22 mouse cellular contexts compared by ENCODE assay signal in the genomic region with DNA sequence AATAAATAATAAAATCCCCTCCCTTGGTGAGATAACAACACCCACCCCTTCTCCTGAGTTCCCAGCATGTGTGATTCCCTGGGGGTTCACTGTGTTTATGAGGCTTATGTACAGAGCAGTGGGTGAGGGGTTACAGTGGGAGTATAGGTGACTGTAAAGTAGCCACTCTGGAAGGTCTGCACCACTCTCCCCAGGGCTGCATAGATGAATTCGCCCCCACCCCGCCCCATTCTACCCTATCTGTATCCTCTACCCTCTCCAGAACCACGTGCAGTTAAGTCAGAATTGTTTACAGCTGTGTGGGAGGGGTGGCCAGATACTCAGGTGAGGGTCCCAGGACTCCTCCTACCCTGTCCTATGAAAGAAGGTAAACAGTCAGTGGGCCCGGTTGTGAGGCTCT.
"Had no signal": no experiment of that assay in that cellular context is flagged by ENCODE, and none has a peak within 500 bp of the region (broad histone marks: within the 10 kb centered on the region; RNA-seq: fewer than 3 reads in every experiment).

No protein-coding gene starts in this region.

- ATAC-seq: liver, embryonic 12.5 days; midbrain, embryonic 16.5 days had no signal

- H3K27me3 ChIP-seq: limb, embryonic 13.5 days; liver, embryonic 12.5 days; midbrain, embryonic 12.5 days; neural tube, embryonic 13.5 days; stomach, embryonic 15.5 days had no signal

- H3K4me1 ChIP-seq: limb, embryonic 10.5 days; midbrain, embryonic 12.5 days; neural tube, embryonic 13.5 days; stomach, embryonic 15.5 days had no signal

- H3K27ac ChIP-seq: limb, embryonic 10.5 days; limb, embryonic 13.5 days; liver, embryonic 12.5 days; midbrain, embryonic 12.5 days; neural tube, embryonic 13.5 days; stomach, embryonic 15.5 days had no signal

- DNase-seq: kidney, adult 18-20 months; kidney, adult 9 months; kidney, postnatal 14 days; kidney, postnatal 4 days; liver; lung, embryonic 14.5 days; lung, postnatal 10 days; lung, postnatal 4 days; retina, postnatal 1 day; right cerebral cortex, postnatal 25 days; spleen, adult 18-20 months; thymus, adult 2 months; thymus, postnatal 14 days; thymus, postnatal 4 days had no signal

- H3K4me3 ChIP-seq: limb, embryonic 10.5 days; limb, embryonic 13.5 days; liver, embryonic 12.5 days; midbrain, embryonic 12.5 days; myocyte; neural tube, embryonic 13.5 days; stomach, embryonic 15.5 days had no signal

- H3K9me3 ChIP-seq: limb, embryonic 10.5 days; limb, embryonic 13.5 days; liver, embryonic 12.5 days; midbrain, embryonic 12.5 days; neural tube, embryonic 13.5 days; stomach, embryonic 15.5 days had no signal

- H3K9ac ChIP-seq: limb, embryonic 13.5 days; liver, embryonic 12.5 days; lung, embryonic 14.5 days; midbrain, embryonic 12.5 days; neural tube, embryonic 13.5 days; stomach, embryonic 15.5 days had no signal

- H3K4me2 ChIP-seq: limb, embryonic 13.5 days; liver, embryonic 12.5 days; lung, embryonic 14.5 days; midbrain, embryonic 12.5 days; neural tube, embryonic 13.5 days; stomach, embryonic 15.5 days had no signal
